Mouse (Mus musculus) lung, adult 2 months (tissue): ENCODE results near the gene Mlc1.

Source experiments
- CTCF ChIP-seq: fragments of 200-500 bp; IDR thresholded peaks from 2 replicates; pipeline ENCODE4 v1.5.1; 2011; ENCODE audit warnings: mild to moderate bottlenecking, low read length, control low read depth; ENCODE audit not compliant: insufficient read depth
- POLR2A ChIP-seq: fragments of 200-500 bp; IDR thresholded peaks from 2 replicates; pipeline ENCODE4 v1.6.1; 2011; ENCODE audit warnings: low read depth, mild to moderate bottlenecking, control low read depth, low read length, borderline replicate concordance; ENCODE audit errors: extremely low read depth

- TF ChIP-seq POLR2A (no peak), CTCF (no peak)
Observed at GRCm38 (mm10) chr15:88943896-88944551, 34.8 kb downstream of the Mlc1 start.
